Comparison of ENCODE assay signal across 26 mouse cellular contexts in genomic region chr2:132849141-132849540, GRCm38 (mm10). TPM values are rescaled to one million over a fixed set of nuclear protein-coding genes. Genes with fewer than 3 reads are reported as not detected.
DNase-seq lines count a peak whose midpoint lies in the region; ATAC-seq and TF ChIP-seq lines count a peak whose summit lies in the region.
"Had no signal": no experiment of that assay in that cellular context is flagged by ENCODE, and none has a peak within 500 bp of the region (broad histone marks: within the 10 kb centered on the region; RNA-seq: fewer than 3 reads in every experiment).

No protein-coding gene starts in this region.

- H3K9ac ChIP-seq in forebrain, embryonic 14.5 days (ENCODE audit: low read length), result no peak overlapping the region
- no peak overlapping the region for H3K9ac ChIP-seq in forebrain, embryonic 12.5 days
- peak overlapping the region; percentile 41; the same call in 1 of the 2 replicates for H3K9ac ChIP-seq in liver, adult 2 months (ENCODE audit: low read depth, low read length)
- H3K9ac ChIP-seq: forebrain, embryonic 15.5 days; liver, embryonic 13.5 days; neural tube, embryonic 12.5 days had no signal

- WGBS in forebrain, embryonic 14.5 days, result 79% methylated on average over 6 of the region's 6 CpGs
- 96% methylated on average over 6 of the region's 6 CpGs for WGBS in forebrain, embryonic 12.5 days
- 33% methylated on average over 6 of the region's 6 CpGs for WGBS in liver, adult 2 months

- H3K4me2 ChIP-seq in forebrain, embryonic 14.5 days (ENCODE audit: low read length), result no peak overlapping the region
- no peak overlapping the region for H3K4me2 ChIP-seq in forebrain, embryonic 12.5 days
- H3K4me2 ChIP-seq: forebrain, embryonic 15.5 days; liver, embryonic 13.5 days; lung, embryonic 15.5 days; neural tube, embryonic 12.5 days had no signal

- H3K79me2 ChIP-seq in liver, adult 2 months (ENCODE audit: control insufficient read depth, insufficient read depth, low read length), result peaks cover 16% of the 10 kb centered on the region; the same call in 1 of the 2 replicates

- H3K36me3 ChIP-seq in forebrain, embryonic 14.5 days (ENCODE audit: control insufficient read depth, insufficient read depth, low read length), result peaks cover 26% of the 10 kb centered on the region
- peaks cover 23% of the 10 kb centered on the region for H3K36me3 ChIP-seq in forebrain, embryonic 12.5 days (replicated peaks)
- peaks cover 17% of the 10 kb centered on the region; the same call in 1 of the 2 replicates for H3K36me3 ChIP-seq in liver, adult 2 months (ENCODE audit: control insufficient read depth, insufficient read depth, low read length)

- ATAC-seq in forebrain, embryonic 14.5 days, result no peak
- no peak for ATAC-seq in forebrain, embryonic 12.5 days (ENCODE audit: low FRiP score)
- ATAC-seq: forebrain, embryonic 15.5 days; inflammation-experienced regulatory T-cells, adult 6 months; Patski had no signal

- no peak for TF ChIP-seq CTCF in liver, adult 2 months (IDR thresholded peaks at IDR 0.05; ENCODE audit: low read depth, low read length)
- no peak for TF ChIP-seq CTCF in brain, embryonic 14.5 days (IDR thresholded peaks at IDR 0.05; ENCODE audit: borderline replicate concordance, extremely low read depth, insufficient read depth, insufficient read length)

- DNase-seq in forebrain, embryonic 14.5 days (ENCODE audit: low spot score), result peak; percentile 52
- peak; percentile 80 for DNase-seq in liver, adult 2 months (ENCODE audit: extremely low read depth, low read depth, low spot score)
- no peak for DNase-seq in liver
- peak; percentile 44 for DNase-seq in brain, embryonic 14.5 days (ENCODE audit: low read depth)
- peak; percentile 40 for DNase-seq in layer of hippocampus, adult 9-11 months
- DNase-seq in thymus, postnatal 14 days, result no peak
- no peak for DNase-seq in lung, postnatal 14 days
- DNase-seq: cerebellum, adult 11 months; gastrocnemius, postnatal 36 days; kidney, adult 8-10 months; kidney, postnatal 14 days; liver, embryonic 13.5 days; right cerebral cortex, adult 18-20 months; thymus, adult 2 months had no signal

- TF ChIP-seq POLR2A in liver, adult 2 months (IDR thresholded peaks at IDR 0.05; ENCODE audit: extremely low read depth, insufficient read depth, low read length), result no peak
- TF ChIP-seq POLR2A in brain, embryonic 14.5 days (IDR thresholded peaks at IDR 0.05; ENCODE audit: borderline replicate concordance, extremely low read depth, insufficient read depth, insufficient read length, poor library complexity, severe bottlenecking), result no peak

- H3K27me3 ChIP-seq in forebrain, embryonic 14.5 days (replicated peaks; ENCODE audit: control insufficient read depth, insufficient read depth, low read length), result no peaks in the 10 kb centered on the region
- no peaks in the 10 kb centered on the region for H3K27me3 ChIP-seq in forebrain, embryonic 12.5 days
- H3K27me3 ChIP-seq in liver, adult 2 months (ENCODE audit: control insufficient read depth, insufficient read depth, low read length), result no peaks in the 10 kb centered on the region
- H3K27me3 ChIP-seq: forebrain, embryonic 15.5 days; liver, embryonic 13.5 days; lung, embryonic 15.5 days; neural tube, embryonic 12.5 days; Patski had no signal

- H3K9me3 ChIP-seq in forebrain, embryonic 14.5 days (replicated peaks; ENCODE audit: control insufficient read depth, low read length), result no peaks in the 10 kb centered on the region
- H3K9me3 ChIP-seq in forebrain, embryonic 12.5 days, result no peaks in the 10 kb centered on the region
- H3K9me3 ChIP-seq: embryonic facial prominence, embryonic 10.5 days; forebrain, embryonic 15.5 days; limb, embryonic 10.5 days; liver, embryonic 13.5 days; lung, embryonic 15.5 days; midbrain, embryonic 10.5 days; neural tube, embryonic 12.5 days had no signal

- peaks cover 14% of the 10 kb centered on the region for H3K4me1 ChIP-seq in forebrain, embryonic 14.5 days (ENCODE audit: control insufficient read depth, insufficient read depth, low read length)
- H3K4me1 ChIP-seq in forebrain, embryonic 12.5 days, result peaks cover 14% of the 10 kb centered on the region
- H3K4me1 ChIP-seq in liver, adult 2 months (ENCODE audit: control insufficient read depth, insufficient read depth, low read length), result peaks cover 16% of the 10 kb centered on the region

- no peak overlapping the region for H3K27ac ChIP-seq in forebrain, embryonic 14.5 days (ENCODE audit: low read depth, low read length)
- no peak overlapping the region for H3K27ac ChIP-seq in forebrain, embryonic 12.5 days
- H3K27ac ChIP-seq in liver, adult 2 months (replicated peaks; ENCODE audit: insufficient read depth, low read depth, low read length), result peak overlapping the region; percentile 94
- H3K27ac ChIP-seq: embryonic facial prominence, embryonic 10.5 days; forebrain, embryonic 15.5 days; limb, embryonic 10.5 days; liver, embryonic 13.5 days; lung, embryonic 15.5 days; macrophage; midbrain, embryonic 10.5 days; neural tube, embryonic 12.5 days had no signal

- no peak overlapping the region for H3K4me3 ChIP-seq in forebrain, embryonic 14.5 days (ENCODE audit: low read depth, low read length)
- no peak overlapping the region for H3K4me3 ChIP-seq in forebrain, embryonic 12.5 days (replicated peaks)
- no peak overlapping the region for H3K4me3 ChIP-seq in liver, adult 2 months (ENCODE audit: insufficient read depth, low read depth, low read length)
- H3K4me3 ChIP-seq: embryonic facial prominence, embryonic 10.5 days; forebrain, embryonic 15.5 days; limb, embryonic 10.5 days; liver, embryonic 13.5 days; lung, embryonic 15.5 days; midbrain, embryonic 10.5 days; neural tube, embryonic 12.5 days had no signal

RNA-seq across cellular contexts. Expression of gene Crls1, which starts 2.7 kb away (rescaled TPM):
- 8.2 and 8.9 TPM in 2 replicates for polyA plus RNA-seq in forebrain, embryonic 14.5 days (2014; fragmentation: Nextera tagmentation; extraction: Ambion mirVana)
- 10.7 and 25.7 TPM in 2 replicates for polyA plus RNA-seq in forebrain, embryonic 12.5 days (2016; fragmentation: Nextera tagmentation; extraction: Ambion mirVana)
- total RNA-seq in liver, adult 2 months (2014; rRNA removed), result 80.9 and 90.4 TPM in 2 replicates
- polyA plus RNA-seq in liver, adult 2 months (2012; rRNA removed), result 41.3 and 52.9 TPM in 2 replicates
- 27.0 and 35.7 TPM in 2 replicates for polyA plus RNA-seq in brain, embryonic 14.5 days (2012; rRNA removed)

RNA-seq across cellular contexts. Expression of gene Lrrn4, which starts 31.6 kb away (rescaled TPM):
- polyA plus RNA-seq in forebrain, embryonic 14.5 days (2014; fragmentation: Nextera tagmentation; extraction: Ambion mirVana), result 0.05 TPM in 1 of 2 replicates, not detected in the other
- 0.08 and 0.10 TPM in 2 replicates for polyA plus RNA-seq in forebrain, embryonic 12.5 days (2016; fragmentation: Nextera tagmentation; extraction: Ambion mirVana)
- 0.13 and 0.37 TPM in 2 replicates for total RNA-seq in liver, adult 2 months (2014; rRNA removed)
- 0.61 and 0.73 TPM in 2 replicates for polyA plus RNA-seq in liver, adult 2 months (2012; rRNA removed)
- 0.11 and 0.21 TPM in 2 replicates for polyA plus RNA-seq in brain, embryonic 14.5 days (2012; rRNA removed)
- total RNA-seq: monocyte, adult 5-6 weeks had no signal
- polyA plus RNA-seq: hindbrain, embryonic 11.5 days; macrophage; Patski had no signal

RNA-seq across cellular contexts. Expression of gene Mcm8, which starts 33.2 kb away (rescaled TPM):
- 9.3 and 9.5 TPM in 2 replicates for polyA plus RNA-seq in forebrain, embryonic 14.5 days (2014; fragmentation: Nextera tagmentation; extraction: Ambion mirVana)
- 20.7 and 23.5 TPM in 2 replicates for polyA plus RNA-seq in forebrain, embryonic 12.5 days (2016; fragmentation: Nextera tagmentation; extraction: Ambion mirVana)
- total RNA-seq in liver, adult 2 months (2014; rRNA removed), result 1.7 and 1.8 TPM in 2 replicates
- 0.54 and 0.66 TPM in 2 replicates for polyA plus RNA-seq in liver, adult 2 months (2012; rRNA removed)
- 4.3 and 6.5 TPM in 2 replicates for polyA plus RNA-seq in brain, embryonic 14.5 days (2012; rRNA removed)

RNA-seq across cellular contexts. Expression of gene Trmt6, which starts 33.3 kb away (rescaled TPM):
- 24.0 and 29.7 TPM in 2 replicates for polyA plus RNA-seq in forebrain, embryonic 14.5 days (2014; fragmentation: Nextera tagmentation; extraction: Ambion mirVana)
- polyA plus RNA-seq in forebrain, embryonic 12.5 days (2016; fragmentation: Nextera tagmentation; extraction: Ambion mirVana), result 38.0 and 38.2 TPM in 2 replicates
- 9.0 and 9.6 TPM in 2 replicates for total RNA-seq in liver, adult 2 months (2014; rRNA removed)
- polyA plus RNA-seq in liver, adult 2 months (2012; rRNA removed), result 2.0 TPM in 2 replicates
- 25.7 and 25.8 TPM in 2 replicates for polyA plus RNA-seq in brain, embryonic 14.5 days (2012; rRNA removed)

Comparison
In these comparisons a context has a peak if more than half of its experiments do, and no peak if none do; other contexts are left out.
1. DNase-seq: peak in forebrain, embryonic 14.5 days (single experiment), liver, adult 2 months (single experiment), brain, embryonic 14.5 days (single experiment) and layer of hippocampus, adult 9-11 months (single experiment); none in liver (single experiment), thymus, postnatal 14 days (single experiment) and lung, postnatal 14 days (single experiment).